Mouse (Mus musculus) liver, adult 2 months (tissue): ENCODE measurements at regions not wholly inside any gene's neighbourhood (a gene's known extent, or its start where the extent isn't known, plus 50 kb on each side); places are given as distances from the start of the nearest gene placed in this dataset.

Source experiments
- CTCF ChIP-seq: fragments of 200-500 bp; IDR thresholded peaks from 2 replicates; pipeline ENCODE4 v1.5.1; 2011; ENCODE audit warnings: low read depth, low read length, control low read depth
- POLR2A ChIP-seq: fragments of 200-500 bp; IDR thresholded peaks from 2 replicates; pipeline ENCODE4 v1.6.1; 2011; ENCODE audit warnings: low read length, control low read depth; ENCODE audit not compliant: insufficient read depth; ENCODE audit errors: extremely low read depth

DNA sequence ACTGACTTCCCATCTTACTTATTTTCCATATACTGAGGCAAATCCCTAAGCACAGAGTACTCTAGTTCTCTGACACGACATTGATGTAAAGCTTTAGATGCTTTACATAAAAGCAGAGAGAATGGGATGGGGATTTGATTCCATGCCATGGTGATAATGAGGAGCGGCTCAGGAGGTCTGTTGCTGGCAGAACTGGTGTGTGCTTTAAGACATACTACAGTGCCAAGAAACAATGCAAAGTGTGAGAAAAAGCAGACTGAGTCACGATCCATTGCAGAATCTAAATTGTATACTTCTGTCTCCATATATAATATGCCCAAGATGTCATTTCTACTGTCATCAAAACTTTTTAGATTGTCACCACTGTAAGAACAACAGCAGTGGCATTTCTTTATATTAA is 155.5 kb upstream of the Prkd1 start:
- TF ChIP-seq POLR2A = no peak
- TF ChIP-seq CTCF = no peak
